Mouse (Mus musculus) G1E (cell line): ENCODE data around the gene Rcsd1.

Experiments used
- CTCF ChIP-seq: IDR thresholded peaks from 2 replicates; pipeline ENCODE4 v1.5.1; 2012; ENCODE audit warnings: low read depth, low read length, inconsistent platforms, mixed read lengths
- GATA1 ChIP-seq: IDR thresholded peaks from 2 replicates; pipeline ENCODE4 v1.6.1; 2012; ENCODE audit warnings: borderline replicate concordance, low read length, inconsistent platforms, mixed read lengths

GRCm38 (mm10) chr1:165716426-165716825 is 6.9 kb upstream of the Rcsd1 start:
- TF ChIP-seq GATA1: no peak
- TF ChIP-seq CTCF: no peak
